18 mouse cellular contexts compared by ENCODE assay signal in the genomic region with DNA sequence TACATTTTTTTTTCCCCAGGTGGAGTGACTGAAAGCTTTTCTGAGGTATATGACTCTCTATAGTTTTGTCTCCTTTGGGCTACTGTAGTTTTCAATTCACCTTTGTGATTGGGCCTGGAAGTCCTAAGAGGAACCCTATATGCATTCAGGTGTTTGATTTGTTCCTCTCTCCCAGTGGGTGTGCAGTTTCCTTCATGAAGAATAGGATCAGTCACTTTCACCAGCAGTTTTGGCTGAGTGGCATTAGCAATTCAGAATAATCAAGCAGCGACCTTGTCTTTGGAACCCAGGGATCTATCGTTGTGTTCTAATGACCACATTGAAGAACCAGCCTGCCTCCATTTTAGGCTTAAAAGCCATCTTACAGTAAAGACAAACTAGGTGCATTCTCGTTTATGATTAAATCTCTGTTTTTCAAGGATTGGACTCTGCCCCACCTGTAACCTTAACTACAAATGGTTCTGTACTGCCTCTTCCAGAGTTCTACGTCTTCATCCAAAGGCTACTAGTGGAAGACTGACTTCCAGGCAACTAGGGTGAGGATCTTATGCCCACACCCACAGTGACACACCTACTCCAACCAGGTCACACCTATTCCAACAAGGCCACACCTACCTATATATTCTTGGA.
"Had no signal": no experiment of that assay in that cellular context is flagged by ENCODE, and none has a peak within 500 bp of the region (broad histone marks: within the 10 kb centered on the region; RNA-seq: fewer than 3 reads in every experiment).

No protein-coding gene starts in this region.

- DNase-seq: lung, adult 18-20 months; lung, embryonic 14.5 days; lung, postnatal 10 days; lung, postnatal 4 days; midbrain, embryonic 14.5 days; retina, postnatal 1 day; right cerebral cortex, adult 18-20 months; right cerebral cortex, postnatal 25 days; right cerebral cortex, postnatal 4 days; thymus, adult 2 months had no signal

- H3K27me3 ChIP-seq: midbrain, embryonic 12.5 days; neural tube, embryonic 13.5 days; neural tube, embryonic 15.5 days; stomach, embryonic 15.5 days had no signal

- H3K4me1 ChIP-seq: midbrain, embryonic 10.5 days; midbrain, embryonic 12.5 days; neural tube, embryonic 13.5 days; neural tube, embryonic 15.5 days; stomach, embryonic 15.5 days had no signal

- ATAC-seq: midbrain, embryonic 16.5 days had no signal

- H3K36me3 ChIP-seq: midbrain, embryonic 10.5 days; midbrain, embryonic 12.5 days; neural tube, embryonic 13.5 days; neural tube, embryonic 15.5 days; stomach, embryonic 15.5 days had no signal

- H3K4me2 ChIP-seq: lung, embryonic 14.5 days; midbrain, embryonic 12.5 days; neural tube, embryonic 13.5 days; neural tube, embryonic 15.5 days; stomach, embryonic 15.5 days had no signal

- H3K27ac ChIP-seq: midbrain, embryonic 10.5 days; midbrain, embryonic 12.5 days; neural tube, embryonic 13.5 days; neural tube, embryonic 15.5 days; stomach, embryonic 15.5 days; stomach, postnatal 0 days had no signal

- H3K4me3 ChIP-seq: midbrain, embryonic 10.5 days; midbrain, embryonic 12.5 days; myocyte; neural tube, embryonic 13.5 days; neural tube, embryonic 15.5 days; stomach, embryonic 15.5 days had no signal

- H3K9ac ChIP-seq: lung, embryonic 14.5 days; midbrain, embryonic 12.5 days; neural tube, embryonic 13.5 days; neural tube, embryonic 15.5 days; stomach, embryonic 15.5 days had no signal

- H3K9me3 ChIP-seq: midbrain, embryonic 10.5 days; midbrain, embryonic 12.5 days; neural tube, embryonic 13.5 days; neural tube, embryonic 15.5 days; stomach, embryonic 15.5 days had no signal
